Mouse (Mus musculus) C2C12 (cell line): ENCODE data around the gene Rpl29. TPM values are rescaled to one million over a fixed set of nuclear protein-coding genes. Genes with fewer than 3 reads are reported as not detected.
A peak's percentile ranks its signal among the peaks of the same experiment; 100 is the strongest.

Source experiments
- H3K27me3 ChIP-seq: one replicate; pipeline ENCODE4 v1.6.1; 2011; ENCODE audit not compliant: control insufficient read depth, insufficient read depth, insufficient read length
- H3K36me3 ChIP-seq: one replicate; pipeline ENCODE4 v1.6.1; 2011; ENCODE audit not compliant: control insufficient read depth, insufficient read depth
- H3K4me3 ChIP-seq: one replicate; pipeline ENCODE4 v1.5.1; 2011; ENCODE audit warnings: mild to moderate bottlenecking, control low read depth; ENCODE audit not compliant: poor library complexity, insufficient read depth, severe bottlenecking
- H3K79me2 ChIP-seq: one replicate; pipeline ENCODE4 v1.6.1; 2011; ENCODE audit not compliant: control insufficient read depth, insufficient read depth
- H3K79me3 ChIP-seq: one replicate; pipeline ENCODE4 v1.6.1; 2011; ENCODE audit warnings: low read depth, control low read depth
- H3ac ChIP-seq: one replicate; pipeline ENCODE3; 2011; ENCODE audit warnings: low read depth; ENCODE audit not compliant: control insufficient read depth, insufficient read length
- CEBPB ChIP-seq: IDR thresholded peaks from one replicate; pipeline ENCODE4 v1.6.1; 2011; ENCODE audit warnings: low read depth, mild to moderate bottlenecking, control low read depth, moderate library complexity
- CTCF ChIP-seq: IDR thresholded peaks from one replicate; pipeline ENCODE4 v1.5.1; 2011; ENCODE audit not compliant: control insufficient read depth, insufficient read depth, insufficient read length
- FOSL1 ChIP-seq: IDR thresholded peaks from one replicate; pipeline ENCODE4 v1.8.0; 2011; ENCODE audit warnings: mild to moderate bottlenecking, low read length; ENCODE audit not compliant: poor library complexity, insufficient read depth, severe bottlenecking
- MAX ChIP-seq: IDR thresholded peaks from one replicate; pipeline ENCODE4 v1.6.1; 2011; ENCODE audit warnings: mild to moderate bottlenecking, control low read depth
- MYOD1 ChIP-seq: IDR thresholded peaks from one replicate; pipeline ENCODE4 v1.6.1; 2011; ENCODE audit warnings: low read depth; ENCODE audit not compliant: control insufficient read depth, insufficient read length
- MYOG ChIP-seq: IDR thresholded peaks from one replicate; pipeline ENCODE4 v1.6.1; 2011; ENCODE audit not compliant: control insufficient read depth, insufficient read length; ENCODE audit errors: extremely low read depth
- USF1 ChIP-seq: IDR thresholded peaks from one replicate; pipeline ENCODE4 v1.6.1; 2011; ENCODE audit warnings: low read depth, mild to moderate bottlenecking, control low read depth, moderate library complexity
- long read RNA-seq, 2 experiments: library from polyadenylated mRNA; unstranded; transcript quantifications; one replicate each; pipeline ENCODE4 v2.0.0; 2019 to 2020
- polyA plus RNA-seq: library from polyadenylated mRNA; unstranded; fragments of >200 nt; fragmentation: generic; extraction: Trizol; gene quantifications from one replicate; pipeline ENCODE4 v1.2.1, GENCODE M21; 2012; ENCODE audit warnings: missing spikeins

Gene Rpl29
- 72.9 TPM for polyA plus RNA-seq
- long read RNA-seq, experiment 1, transcript Rpl29-206 (4 exons, 466 nt), result minor isoform, 6 of 20 reads
- long read RNA-seq, experiment 1, transcript Rpl29-203 (4 exons, 733 nt), result major isoform, 13 of 20 reads
- long read RNA-seq, experiment 1, partial matches to known transcripts, result 1 of 20 reads
- long read RNA-seq, experiment 1, other reads (novel, unspliced or antisense), result 0 of 20 reads
- long read RNA-seq, experiment 2, transcript Rpl29-203 (4 exons, 733 nt), result major isoform, 7 of 10 reads
- long read RNA-seq, experiment 2, partial matches to known transcripts, result 0 of 10 reads
- long read RNA-seq, experiment 2, other reads (novel, unspliced or antisense), result 1 of 10 reads

GRCm38 (mm10) chr9:106429221-106430014 lies at the start of gene Rpl29:
Rpl29 (plus strand) TSS chr9:106429454.
- Histone ChIP-seq H3K4me3 (peak within 1 kb of the TSS; percentile 55), H3K79me2 (peaks cover 27% of the 10 kb centered on the region), H3K79me3 (peaks cover 15% of the 10 kb centered on the region), H3K27me3 (no peaks in the 10 kb centered on the region), H3K36me3 (peaks cover 24% of the 10 kb centered on the region), H3ac (peak within 1 kb of the TSS; percentile 99)
- TF ChIP-seq CTCF (no peak), MAX (no peak), FOSL1 (no peak), MYOG (no peak), USF1 (no peak), CEBPB (no peak), MYOD1 (no peak)

- Histone ChIP-seq H3K36me3 (no peaks in the 10 kb centered on the region), H3K79me2 (no peaks in the 10 kb centered on the region), H3K4me3 (no peak overlapping the region), H3K79me3 (no peaks in the 10 kb centered on the region), H3K27me3 (no peaks in the 10 kb centered on the region), H3ac (no peak overlapping the region)
- TF ChIP-seq FOSL1 (no peak), MAX (no peak), MYOG (no peak), MYOD1 (no peak), CEBPB (no peak), CTCF (no peak), USF1 (no peak)
Observed at GRCm38 (mm10) chr9:106386181-106386864, 42.9 kb upstream of the Rpl29 start.

- no peaks in the 10 kb centered on the region for H3K36me3 ChIP-seq
- no peaks in the 10 kb centered on the region for H3K27me3 ChIP-seq
- H3ac ChIP-seq, result no peak overlapping the region
- no peaks in the 10 kb centered on the region for H3K79me2 ChIP-seq
- H3K4me3 ChIP-seq, result no peak overlapping the region
- no peaks in the 10 kb centered on the region for H3K79me3 ChIP-seq
- TF ChIP-seq CTCF (no peak), MAX (no peak), FOSL1 (no peak), MYOD1 (no peak), MYOG (no peak), USF1 (no peak), CEBPB (no peak)
Observed at GRCm38 (mm10) chr9:106392828-106393527, 36.3 kb upstream of the Rpl29 start.

- H3K79me2 ChIP-seq, result no peaks in the 10 kb centered on the region
- H3K36me3 ChIP-seq, result no peaks in the 10 kb centered on the region
- no peak overlapping the region for H3ac ChIP-seq
- H3K4me3 ChIP-seq, result no peak overlapping the region
- H3K79me3 ChIP-seq, result no peaks in the 10 kb centered on the region
- TF ChIP-seq USF1 (no peak), MYOG (no peak), CTCF (no peak), MYOD1 (no peak), MAX (no peak), FOSL1 (no peak), CEBPB (no peak)
- H3K27me3 ChIP-seq, result no peaks in the 10 kb centered on the region
Observed at GRCm38 (mm10) chr9:106393548-106393947, 35.7 kb upstream of the Rpl29 start.
